Mouse (Mus musculus) E14TG2a.4 (cell line): Measurements from ENCODE around the gene Poldip2.

Source experiments
- CTCF ChIP-seq: conservative IDR thresholded peaks from 2 replicates; pipeline ENCODE4 v1.5.1; 2014; ENCODE audit warnings: low read length
- NANOG ChIP-seq: IDR thresholded peaks from 2 replicates; pipeline ENCODE4 v1.6.1; 2014; ENCODE audit warnings: borderline replicate concordance, low read length, mixed read lengths

GRCm38 (mm10) chr11:78502909-78503650, 8.9 kb upstream of the Poldip2 start, which contains the start of gene Sebox:
- TF ChIP-seq CTCF (no peak), NANOG (no peak)
